Mouse (Mus musculus) stomach, postnatal 0 days (tissue): ENCODE results near the gene Tprg.

Source experiments
- CTCF ChIP-seq: IDR thresholded peaks from 2 replicates; pipeline ENCODE4 v1.5.1; 2016; ENCODE audit warnings: antibody characterized with exemption, low read depth, mild to moderate bottlenecking, moderate library complexity
- EP300 ChIP-seq: optimal IDR thresholded peaks from 2 replicates; pipeline ENCODE3; 2016; ENCODE audit warnings: antibody characterized with exemption

DNA sequence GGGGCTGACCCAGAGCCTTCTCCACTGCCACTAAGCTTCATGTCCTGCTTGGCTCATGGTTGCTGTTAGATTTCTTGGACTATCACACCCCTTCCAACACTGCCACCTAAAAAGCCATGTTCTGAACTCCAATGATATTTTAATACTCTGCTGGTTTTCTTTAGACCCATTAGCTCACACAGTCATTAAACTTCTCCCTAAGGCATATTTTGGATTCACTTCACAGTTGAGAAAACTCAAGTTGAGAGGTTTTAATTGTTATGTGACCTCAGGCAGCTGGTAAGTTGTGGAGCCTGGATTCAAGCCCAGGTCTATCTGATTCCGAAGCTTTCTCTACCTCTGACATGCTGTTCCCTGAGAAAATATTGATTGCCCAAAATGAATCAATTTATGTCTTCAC lies 11.6 kb downstream of the Tprg start:
- TF ChIP-seq EP300: no peak
- no peak for TF ChIP-seq CTCF
